Mouse (Mus musculus) kidney, adult 2 months (tissue): ENCODE measurements at regions not wholly inside any gene's neighbourhood (a gene's known extent, or its start where the extent isn't known, plus 50 kb on each side); places are given as distances from the start of the nearest gene placed in this dataset.

ENCODE experiments used
- CTCF ChIP-seq: fragments of 200-500 bp; conservative IDR thresholded peaks from 2 replicates; pipeline ENCODE4 v1.5.1; 2011; ENCODE audit warnings: low read depth, mild to moderate bottlenecking, control low read depth, low read length, moderate library complexity, mixed read lengths; ENCODE audit not compliant: insufficient read depth, insufficient read length
- POLR2A ChIP-seq: fragments of 200-500 bp; IDR thresholded peaks from one replicate; pipeline ENCODE4 v1.6.1; 2011; ENCODE audit warnings: low read depth, low read length, control low read depth

DNA sequence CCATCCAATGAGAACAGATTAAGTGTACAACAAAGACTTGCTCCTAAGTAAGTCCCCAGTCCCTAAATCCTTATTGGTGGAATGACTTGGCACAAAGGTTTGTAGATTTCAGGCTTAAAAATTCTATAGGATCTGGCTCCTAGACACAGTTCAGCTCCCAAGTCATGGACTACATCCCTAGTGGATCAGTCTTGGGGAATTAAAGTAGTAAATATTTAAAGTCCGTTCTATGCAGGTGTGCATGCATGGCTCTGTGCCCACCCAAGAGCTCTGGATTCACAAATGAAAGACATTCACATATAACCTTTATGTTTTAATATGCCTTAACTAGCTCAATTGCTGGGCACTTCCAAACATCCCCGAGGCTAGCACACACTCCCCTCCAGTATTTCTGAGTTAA is 162.8 kb downstream of the Akr1d1 start:
- TF ChIP-seq CTCF (no peak), POLR2A (no peak)
